Mouse (Mus musculus) lung, postnatal 0 days (tissue): ENCODE results near the gene Cdc14a.

Experiments used
- CTCF ChIP-seq: IDR thresholded peaks from 2 replicates; pipeline ENCODE4 v1.5.1; 2016; ENCODE audit warnings: antibody characterized with exemption, mild to moderate bottlenecking
- EP300 ChIP-seq: IDR thresholded peaks from 2 replicates; pipeline ENCODE4 v1.6.1; 2016; ENCODE audit warnings: antibody characterized with exemption, mild to moderate bottlenecking, control low read depth

GRCm38 (mm10) chr3:116424160-116424972 lies 534 bp upstream of the Cdc14a start:
- no peak for TF ChIP-seq CTCF
- TF ChIP-seq EP300, result no peak
